Mouse (Mus musculus) brain, embryonic 18.5 days (tissue): ENCODE measurements around the gene P2rx1.

Source experiments
- DNase-seq: peaks from one replicate; pipeline ENCODE4 v3.0.0-alpha.2; 2012; ENCODE audit warnings: low read depth, low spot score

P2rx1 gene

GRCm38 (mm10) chr11:72998771-72999170 lies at the start of gene P2rx1:
Gene P2rx1, plus strand, starts transcription at chr11:72999103.
- no peak for DNase-seq

- DNase-seq: no peak
These were observed 47.5 kb upstream of the P2rx1 start for GRCm38 (mm10) chr11:72951137-72952000.

GRCm38 (mm10) chr11:72952226-72952625 lies 46.7 kb upstream of the P2rx1 start:
- DNase-seq: no peak

- no peak for DNase-seq
These were observed 46.2 kb upstream of the P2rx1 start for GRCm38 (mm10) chr11:72952697-72953096.

GRCm38 (mm10) chr11:72953116-72953439 lies 45.8 kb upstream of the P2rx1 start:
- no peak for DNase-seq

GRCm38 (mm10) chr11:72953440-72954151 lies 45.3 kb upstream of the P2rx1 start:
- DNase-seq: no peak

GRCm38 (mm10) chr11:72954216-72954615 lies 44.7 kb upstream of the P2rx1 start:
- DNase-seq: no peak

- no peak for DNase-seq
These were observed 43.4 kb upstream of the P2rx1 start for GRCm38 (mm10) chr11:72955339-72955974.

GRCm38 (mm10) chr11:72957318-72957717 lies 41.6 kb upstream of the P2rx1 start:
- DNase-seq: no peak

GRCm38 (mm10) chr11:72959924-72960679 lies 38.8 kb upstream of the P2rx1 start:
- DNase-seq: no peak

GRCm38 (mm10) chr11:72960723-72961071 lies 38.2 kb upstream of the P2rx1 start:
- DNase-seq: no peak

GRCm38 (mm10) chr11:72961072-72961980 lies 37.6 kb upstream of the P2rx1 start, which contains the start of gene Atp2a3:
Gene Atp2a3, plus strand, starts transcription at chr11:72961169.
- DNase-seq: no peak

GRCm38 (mm10) chr11:72962378-72962777 lies 36.5 kb upstream of the P2rx1 start:
- no peak for DNase-seq

GRCm38 (mm10) chr11:72963058-72963788 lies 35.7 kb upstream of the P2rx1 start:
- DNase-seq: no peak

GRCm38 (mm10) chr11:72963789-72964294 lies 35.1 kb upstream of the P2rx1 start:
- DNase-seq: no peak

GRCm38 (mm10) chr11:72974995-72975503 lies 23.9 kb upstream of the P2rx1 start:
- no peak for DNase-seq

- no peak for DNase-seq
These were observed 16.4 kb upstream of the P2rx1 start for GRCm38 (mm10) chr11:72982516-72982915.

- no peak for DNase-seq
These were observed 15.6 kb upstream of the P2rx1 start for GRCm38 (mm10) chr11:72983283-72983682.

- no peak for DNase-seq
These were observed 12.2 kb upstream of the P2rx1 start for GRCm38 (mm10) chr11:72986745-72987144.

GRCm38 (mm10) chr11:72987234-72987633 lies 11.7 kb upstream of the P2rx1 start:
- no peak for DNase-seq
